Mouse (Mus musculus) limb, embryonic 13.5 days (tissue): Measurements from ENCODE around the gene Fdxacb1. TPM values are rescaled to one million over a fixed set of nuclear protein-coding genes. Genes with fewer than 3 reads are reported as not detected.
A peak's percentile ranks its signal among the peaks of the same experiment; 100 is the strongest.

Experiments used
- ATAC-seq: fragments of 200-750 bp; cut with Nextera tagmentation; 2 replicates; pipeline ENCODE4 v1.8.0; 2017; ENCODE audit warnings: low read depth, moderate number of reproducible peaks, moderate TSS enrichment; ENCODE audit not compliant: low FRiP score
- H3K27ac ChIP-seq: fragments of 300-500 bp; sonication (generic); 2 replicates; pipeline ENCODE4 v1.5.1; 2015; ENCODE audit warnings: inconsistent platforms, mild to moderate bottlenecking, moderate library complexity
- H3K27me3 ChIP-seq: fragments of 300-500 bp; sonication (generic); 2 replicates; pipeline ENCODE4 v1.6.1; 2015; ENCODE audit warnings: mild to moderate bottlenecking, inconsistent platforms
- H3K36me3 ChIP-seq: fragments of 300-500 bp; sonication (generic); 2 replicates; pipeline ENCODE4 v1.6.1; 2015; ENCODE audit warnings: inconsistent platforms, mild to moderate bottlenecking, moderate library complexity
- H3K4me1 ChIP-seq: fragments of 300-500 bp; sonication (generic); 2 replicates; pipeline ENCODE4 v1.6.1; 2015; ENCODE audit warnings: inconsistent platforms
- H3K4me2 ChIP-seq: fragments of 300-500 bp; sonication (generic); replicated peaks from 2 replicates; pipeline ENCODE4 v1.6.1; 2015; ENCODE audit warnings: inconsistent platforms, mild to moderate bottlenecking, moderate library complexity
- H3K4me3 ChIP-seq: fragments of 300-500 bp; sonication (generic); 2 replicates; pipeline ENCODE4 v1.5.1; 2015; ENCODE audit warnings: moderate library complexity, mild to moderate bottlenecking, inconsistent platforms
- H3K9ac ChIP-seq: fragments of 300-500 bp; sonication (generic); 2 replicates; pipeline ENCODE4 v1.6.1; 2015; ENCODE audit warnings: mild to moderate bottlenecking, inconsistent platforms
- H3K9me3 ChIP-seq: fragments of 300-500 bp; sonication (generic); 2 replicates; pipeline ENCODE4 v1.6.1; 2016; ENCODE audit warnings: inconsistent platforms
- WGBS: fragments of 180-500 bp; shearing (Covaris S2); methylation state at CpG from one replicate; pipeline ENCODE4 v1.1.7; 2015; 5-methylcytosine and 5-hydroxymethylcytosine counted together
- polyA plus RNA-seq: library from polyadenylated mRNA; unstranded; fragments of >200 nt; fragmentation: Nextera tagmentation; extraction: Ambion mirVana; gene quantifications from 2 replicates; pipeline ENCODE4 v1.2.1, GENCODE M21; 2015

Fdxacb1 gene
- polyA plus RNA-seq, 1 experiment from 2014 or later: 11.0 TPM

- Histone ChIP-seq H3K36me3 (no peaks in the 10 kb centered on the region), H3K9me3 (no peaks in the 10 kb centered on the region), H3K27ac (no peak overlapping the region), H3K4me1 (peaks cover 33% of the 10 kb centered on the region), H3K27me3 (no peaks in the 10 kb centered on the region), H3K4me2 (no peak overlapping the region), H3K4me3 (no peak overlapping the region), H3K9ac (no peak overlapping the region)
- 51% methylated on average over 4 of the region's 4 CpGs for WGBS
- no peak for ATAC-seq
Observed at GRCm38 (mm10) chr9:50729600-50729999, 38.4 kb upstream of the Fdxacb1 start.

DNA sequence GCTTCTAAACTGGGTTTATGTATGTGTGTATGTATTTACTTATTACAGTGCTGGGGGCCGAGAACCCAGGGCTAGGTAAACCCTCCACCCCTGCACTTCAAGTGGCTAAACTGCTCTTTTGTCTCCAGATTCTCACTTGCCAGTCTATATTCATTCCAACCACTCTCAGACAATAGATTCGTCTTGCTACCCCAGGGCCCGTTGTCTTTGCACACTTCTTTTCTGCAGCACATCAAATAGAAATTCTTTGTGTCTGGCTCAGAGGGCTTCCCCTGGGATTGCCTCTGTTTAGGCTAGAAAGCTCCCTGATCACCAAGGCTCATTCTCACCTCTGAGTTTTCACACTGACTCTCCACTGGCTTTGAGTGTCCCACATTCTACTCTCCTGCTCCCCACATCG, 35.5 kb upstream of the Fdxacb1 start:
- Histone ChIP-seq H3K9ac (no peak overlapping the region), H3K27ac (no peak overlapping the region), H3K36me3 (no peaks in the 10 kb centered on the region), H3K4me3 (no peak overlapping the region), H3K4me2 (no peak overlapping the region), H3K4me1 (peaks cover 7% of the 10 kb centered on the region; the same call in 1 of the 2 replicates), H3K9me3 (no peaks in the 10 kb centered on the region), H3K27me3 (no peaks in the 10 kb centered on the region)
- no peak for ATAC-seq
- 26% methylated on average over 4 of the region's 4 CpGs for WGBS

GRCm38 (mm10) chr9:50734989-50735388, 33.0 kb upstream of the Fdxacb1 start:
- Histone ChIP-seq H3K4me3 (no peak overlapping the region), H3K27me3 (no peaks in the 10 kb centered on the region), H3K9ac (no peak overlapping the region), H3K36me3 (no peaks in the 10 kb centered on the region), H3K4me1 (peaks cover 7% of the 10 kb centered on the region), H3K27ac (no peak overlapping the region), H3K4me2 (no peak overlapping the region), H3K9me3 (no peaks in the 10 kb centered on the region)
- 4% methylated on average over 9 of the region's 9 CpGs for WGBS
- ATAC-seq: no peak

DNA sequence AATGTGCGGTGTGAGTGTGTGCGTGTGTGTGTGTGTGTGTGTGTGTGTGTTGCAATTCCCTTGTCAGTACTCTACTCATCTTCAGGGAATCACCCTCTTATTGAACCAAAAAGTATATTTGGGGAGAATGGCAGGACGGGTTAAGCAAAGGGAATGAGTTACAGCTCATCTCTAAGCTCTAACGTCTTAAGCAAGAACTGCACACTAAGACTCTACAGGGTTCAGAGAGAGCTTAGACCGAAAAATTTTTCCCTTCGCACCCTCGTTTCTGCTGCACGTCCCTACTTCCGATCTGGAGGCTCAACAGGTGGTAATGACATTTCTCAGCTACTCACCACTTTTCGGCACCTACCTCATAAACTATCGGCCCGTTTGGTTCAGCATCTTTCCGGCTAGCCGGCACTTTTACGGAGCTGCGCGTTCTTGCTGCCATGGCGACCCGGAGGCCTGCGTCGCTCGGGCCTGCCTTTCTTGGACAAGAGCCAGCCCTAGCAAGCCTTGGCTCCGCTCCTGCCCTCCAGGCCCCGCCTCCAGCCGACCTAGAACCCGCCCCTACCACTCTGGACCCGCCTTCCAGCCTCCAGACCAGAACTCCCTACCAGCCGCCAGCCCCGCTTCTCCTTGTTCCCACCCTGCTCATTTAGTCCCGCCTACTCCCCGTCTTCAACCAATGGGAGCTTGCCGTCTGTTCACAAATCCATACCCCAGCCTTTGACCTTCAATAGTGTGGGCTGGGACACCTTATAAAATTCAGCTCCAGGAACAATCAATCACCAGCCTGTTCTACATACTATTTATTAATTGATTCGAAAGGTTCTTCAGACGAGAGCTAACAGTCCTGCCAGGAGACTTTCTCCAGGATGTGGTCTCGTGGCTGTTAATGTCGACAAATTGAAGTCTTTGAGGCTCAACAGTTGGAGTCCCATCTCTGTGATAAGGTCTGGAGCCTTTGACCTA, 28.8 kb upstream of the Fdxacb1 start, which contains the start of gene Dixdc1:
Dixdc1 (minus strand) TSS at position 604 of the 957 bp plus-strand sequence.
- peak; percentile 96 for ATAC-seq
- Histone ChIP-seq H3K4me2 (peak within 1 kb of the TSS; percentile 68), H3K27ac (no peak within 1 kb of the TSS), H3K27me3 (no peaks in the 10 kb centered on the region), H3K9me3 (no peaks in the 10 kb centered on the region), H3K4me1 (peaks cover 7% of the 10 kb centered on the region), H3K4me3 (peak within 1 kb of the TSS; percentile 45), H3K9ac (0 out of 2 replicates have a peak within 1 kb of the TSS, but pooled peaks have one; percentile 46), H3K36me3 (no peaks in the 10 kb centered on the region)
- 14% methylated on average over 36 of the region's 36 CpGs for WGBS

DNA sequence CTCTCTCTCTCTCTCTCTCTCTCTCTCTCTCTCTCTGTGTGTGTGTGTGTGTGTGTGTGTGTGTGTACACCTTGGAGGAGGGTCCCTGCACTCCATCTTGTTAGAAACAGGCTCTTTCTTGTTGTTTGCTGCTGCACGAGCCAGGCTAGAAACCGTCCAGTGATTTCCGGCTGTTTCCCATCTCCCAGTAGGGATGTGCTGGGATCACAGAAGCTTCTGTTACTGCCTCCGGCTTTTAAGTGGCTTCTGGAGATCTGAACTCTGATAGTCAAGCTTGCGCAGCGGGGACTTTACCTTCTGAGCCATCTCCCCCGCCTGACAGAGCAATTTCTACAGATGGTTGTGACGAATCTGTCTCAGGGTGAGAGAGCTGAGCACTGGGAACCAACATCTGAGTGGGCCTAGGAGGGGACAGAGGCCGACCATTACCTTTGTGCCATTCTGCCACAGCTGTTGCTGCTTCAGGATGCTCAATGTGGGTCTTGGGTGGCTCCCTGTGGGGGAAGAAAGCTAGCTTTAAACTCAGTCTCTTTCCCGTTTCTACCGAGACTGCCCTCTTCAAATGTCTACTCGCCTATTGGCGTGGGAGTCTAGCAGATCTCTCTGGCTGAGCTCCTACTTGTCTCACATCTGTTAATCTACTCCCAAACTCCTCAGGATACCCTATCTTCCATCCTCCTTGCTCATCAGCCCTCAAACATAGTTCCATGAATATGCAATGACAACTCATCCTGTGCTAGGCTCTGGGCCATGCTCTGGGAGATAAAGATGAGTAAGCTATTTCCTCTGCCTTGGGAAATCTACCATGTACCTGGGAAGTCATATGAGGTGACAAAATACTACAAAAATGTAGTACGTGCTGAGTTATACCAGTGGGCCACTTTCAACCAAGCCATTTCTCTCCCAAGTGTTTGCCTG, 26.9 kb upstream of the Fdxacb1 start:
- Histone ChIP-seq H3K4me1 (peaks cover 10% of the 10 kb centered on the region), H3K4me3 (no peak overlapping the region), H3K36me3 (no peaks in the 10 kb centered on the region), H3K27me3 (peaks cover 5% of the 10 kb centered on the region; the same call in 1 of the 2 replicates), H3K9ac (no peak overlapping the region), H3K4me2 (no peak overlapping the region), H3K27ac (no peak overlapping the region), H3K9me3 (no peaks in the 10 kb centered on the region)
- WGBS: 81% methylated on average over 14 of the region's 14 CpGs
- no peak for ATAC-seq

DNA sequence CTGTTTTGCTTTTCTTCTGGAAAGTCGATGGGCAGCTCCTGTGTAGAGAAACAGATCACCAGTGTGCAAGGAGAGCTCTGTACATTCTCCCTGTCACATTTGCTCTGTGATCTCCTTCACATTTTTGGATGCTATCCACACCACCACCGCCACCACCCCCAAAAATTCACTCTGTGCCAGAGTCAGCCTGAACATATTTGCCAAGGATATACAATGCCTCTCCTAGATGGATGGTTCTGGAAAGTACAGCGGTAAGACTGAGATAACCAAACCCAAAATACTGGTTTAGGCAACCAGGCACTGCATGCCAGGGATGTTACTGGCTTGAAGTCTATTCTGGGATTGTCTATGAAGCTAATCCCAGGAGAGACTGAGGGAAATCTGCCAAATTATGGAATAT, 25.8 kb upstream of the Fdxacb1 start:
- Histone ChIP-seq H3K4me3 (no peak overlapping the region), H3K27me3 (peaks cover 8% of the 10 kb centered on the region; the same call in 1 of the 2 replicates), H3K9ac (no peak overlapping the region), H3K4me2 (no peak overlapping the region), H3K27ac (no peak overlapping the region), H3K36me3 (no peaks in the 10 kb centered on the region), H3K9me3 (no peaks in the 10 kb centered on the region), H3K4me1 (peaks cover 17% of the 10 kb centered on the region)
- 90% methylated on average over 3 of the region's 3 CpGs for WGBS
- no peak for ATAC-seq

DNA sequence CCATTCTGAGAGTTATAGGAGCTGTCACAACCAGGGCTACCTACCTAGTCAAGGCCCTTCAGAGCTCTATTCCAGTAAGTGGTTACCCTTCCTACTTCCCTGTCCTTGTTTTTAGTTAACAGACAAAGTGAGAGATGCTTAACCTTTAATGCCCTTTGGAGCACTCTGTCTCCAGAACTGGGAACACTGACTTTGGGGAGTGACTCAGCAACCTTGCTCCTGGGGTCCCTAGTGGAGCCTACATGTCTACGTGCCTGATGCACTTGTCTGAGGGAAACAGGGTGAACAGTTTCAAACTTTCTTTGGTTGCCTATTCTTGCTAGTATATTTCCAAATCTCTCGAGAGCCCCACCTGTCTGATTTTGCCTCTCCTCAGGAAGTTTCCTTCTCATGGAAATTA, 25.3 kb upstream of the Fdxacb1 start:
- Histone ChIP-seq H3K27me3 (peaks cover 8% of the 10 kb centered on the region; the same call in 1 of the 2 replicates), H3K4me3 (no peak overlapping the region), H3K4me1 (peaks cover 17% of the 10 kb centered on the region), H3K9me3 (no peaks in the 10 kb centered on the region), H3K9ac (no peak overlapping the region), H3K36me3 (no peaks in the 10 kb centered on the region), H3K4me2 (no peak overlapping the region), H3K27ac (no peak overlapping the region)
- WGBS: 72% methylated on average over 2 of the region's 2 CpGs
- no peak for ATAC-seq

GRCm38 (mm10) chr9:50745806-50746205, 22.2 kb upstream of the Fdxacb1 start:
- Histone ChIP-seq H3K9ac (peak overlapping the region; percentile 56; the same call in 1 of the 2 replicates), H3K4me1 (peaks cover 14% of the 10 kb centered on the region)
- 9% methylated on average over 7 of the region's 7 CpGs for WGBS

GRCm38 (mm10) chr9:50746214-50746677, 21.8 kb upstream of the Fdxacb1 start, which contains the start of gene 2310030G06Rik:
Gene 2310030G06Rik, minus strand, starts transcription at chr9:50746536.
- H3K4me2 ChIP-seq: peak within 1 kb of the TSS; percentile 69
- ATAC-seq: no peak
- no peaks in the 10 kb centered on the region for H3K36me3 ChIP-seq
- no peak within 1 kb of the TSS for H3K27ac ChIP-seq
- H3K4me1 ChIP-seq: peaks cover 16% of the 10 kb centered on the region
- peaks cover 8% of the 10 kb centered on the region; the same call in 1 of the 2 replicates for H3K27me3 ChIP-seq
- H3K4me3 ChIP-seq: peak within 1 kb of the TSS; percentile 43
- no peaks in the 10 kb centered on the region for H3K9me3 ChIP-seq
- 0% methylated on average over 19 of the region's 19 CpGs for WGBS
- peak within 1 kb of the TSS; percentile 56 for H3K9ac ChIP-seq

More at GRCm38 (mm10) chr9:50745806-50746205, 22.2 kb upstream of the Fdxacb1 start:
- peaks cover 8% of the 10 kb centered on the region; the same call in 1 of the 2 replicates for H3K27me3 ChIP-seq
- peak overlapping the region; percentile 43 for H3K4me3 ChIP-seq
- peak overlapping the region; percentile 69 for H3K4me2 ChIP-seq
- H3K27ac ChIP-seq: no peak overlapping the region
- no peaks in the 10 kb centered on the region for H3K9me3 ChIP-seq
- ATAC-seq: no peak
- no peaks in the 10 kb centered on the region for H3K36me3 ChIP-seq

GRCm38 (mm10) chr9:50750706-50751105, 17.3 kb upstream of the Fdxacb1 start:
- peaks cover 18% of the 10 kb centered on the region for H3K27me3 ChIP-seq
- ATAC-seq: no peak
- no peak overlapping the region for H3K27ac ChIP-seq
- peak overlapping the region; percentile 23 for H3K4me2 ChIP-seq
- H3K9ac ChIP-seq: no peak overlapping the region
- no peak overlapping the region for H3K4me3 ChIP-seq
- WGBS: 80% methylated on average over 6 of the region's 6 CpGs
- no peaks in the 10 kb centered on the region for H3K9me3 ChIP-seq
- H3K36me3 ChIP-seq: no peaks in the 10 kb centered on the region
- H3K4me1 ChIP-seq: peaks cover 29% of the 10 kb centered on the region

GRCm38 (mm10) chr9:50751323-50751722, 16.7 kb upstream of the Fdxacb1 start, which contains the start of gene Cryab:
Gene Cryab, plus strand, starts transcription at chr9:50751325.
- H3K4me2 ChIP-seq: peak within 1 kb of the TSS; percentile 23
- no peaks in the 10 kb centered on the region for H3K36me3 ChIP-seq
- 0 out of 2 replicates have a peak within 1 kb of the TSS, but pooled peaks have one; percentile 7 for H3K27ac ChIP-seq
- no peaks in the 10 kb centered on the region for H3K9me3 ChIP-seq
- 0 out of 2 replicates have a peak within 1 kb of the TSS, but pooled peaks have one; percentile 4 for H3K9ac ChIP-seq
- WGBS: 68% methylated on average over 22 of the region's 22 CpGs
- ATAC-seq: no peak
- peaks cover 12% of the 10 kb centered on the region for H3K27me3 ChIP-seq
- H3K4me1 ChIP-seq: peaks cover 23% of the 10 kb centered on the region
- H3K4me3 ChIP-seq: peak within 1 kb of the TSS; percentile 12; the same call in 1 of the 2 replicates
